Mouse (Mus musculus) forebrain, postnatal 0 days (tissue): ENCODE data around the gene Akap14. TPM values are rescaled to one million over a fixed set of nuclear protein-coding genes. Genes with fewer than 3 reads are reported as not detected.

Experiments
- ATAC-seq: fragments of 200-750 bp; cut with Nextera tagmentation; 2 replicates; pipeline ENCODE4 v1.8.0; 2017; ENCODE audit warnings: mild to moderate bottlenecking, moderate library complexity
- DNase-seq: peaks from one replicate; pipeline ENCODE4 v3.0.0-alpha.2; 2015
- H3K27ac ChIP-seq: fragments of 300-500 bp; sonication (generic); 2 replicates; pipeline ENCODE4 v1.5.1; 2014; ENCODE audit warnings: low read depth, mild to moderate bottlenecking, antibody characterized with exemption, low read length, moderate library complexity, mixed read lengths
- H3K27me3 ChIP-seq: fragments of 300-500 bp; sonication (generic); 2 replicates; pipeline ENCODE4 v1.6.1; 2014; ENCODE audit warnings: mild to moderate bottlenecking, low read length, mixed read lengths; ENCODE audit not compliant: insufficient read depth
- H3K36me3 ChIP-seq: fragments of 300-500 bp; sonication (generic); 2 replicates; pipeline ENCODE4 v1.6.1; 2014; ENCODE audit warnings: mild to moderate bottlenecking, moderate library complexity; ENCODE audit not compliant: insufficient read depth
- H3K4me1 ChIP-seq: fragments of 300-500 bp; sonication (generic); 2 replicates; pipeline ENCODE4 v1.6.1; 2014; ENCODE audit warnings: antibody characterized with exemption; ENCODE audit not compliant: insufficient read depth
- H3K4me2 ChIP-seq: fragments of 300-500 bp; sonication (generic); 2 replicates; pipeline ENCODE4 v1.6.1; 2014; ENCODE audit warnings: low read depth, mild to moderate bottlenecking, moderate library complexity
- H3K4me3 ChIP-seq: fragments of 300-500 bp; sonication (generic); 2 replicates; pipeline ENCODE4 v1.5.1; 2014; ENCODE audit warnings: low read depth, low read length, mixed read lengths
- H3K9ac ChIP-seq: fragments of 300-500 bp; sonication (generic); 2 replicates; pipeline ENCODE4 v1.6.1; 2014; ENCODE audit warnings: mild to moderate bottlenecking
- H3K9me3 ChIP-seq: fragments of 300-500 bp; sonication (generic); 2 replicates; pipeline ENCODE4 v1.6.1; 2016; ENCODE audit warnings: low read length
- CTCF ChIP-seq: sonication (generic); IDR thresholded peaks from 2 replicates; pipeline ENCODE4 v1.5.1; 2016; ENCODE audit warnings: antibody characterized with exemption, control low read depth, low read depth
- WGBS: fragments of 180-500 bp; shearing (Covaris S2); extraction: QIAGEN DNeasy Blood & Tissue Kit; methylation state at CpG from one replicate; pipeline ENCODE4 v1.1.7; 2014; 5-methylcytosine and 5-hydroxymethylcytosine counted together
- polyA plus RNA-seq: library from polyadenylated mRNA; unstranded; fragments of >200 nt; fragmentation: Nextera tagmentation; extraction: Ambion mirVana; gene quantifications from 2 replicates; pipeline ENCODE4 v1.2.1, GENCODE M21; 2015
- total RNA-seq: library from RNA; depleted of rRNA; stranded (reverse); fragments of >200 nt; gene quantifications from 2 replicates; pipeline ENCODE4 v1.2.3, GENCODE M21; 2014; rRNA removed

Gene Akap14
- total and polyA plus RNA-seq, 2 experiments from 2014 or later = 0.48 to 0.58 TPM

- 22% methylated on average over 27 of the region's 27 CpGs for whole genome bisulfite sequencing
- ATAC-seq = peak; percentile 60
- Histone ChIP-seq H3K4me1 (no peaks in the 10 kb centered on the region), H3K4me3 (peak overlapping the region; percentile 51), H3K4me2 (peak overlapping the region; percentile 59), H3K36me3 (no peaks in the 10 kb centered on the region), H3K9ac (peak overlapping the region; percentile 62), H3K9me3 (no peaks in the 10 kb centered on the region), H3K27me3 (no peaks in the 10 kb centered on the region), H3K27ac (peak overlapping the region; percentile 86)
- TF ChIP-seq CTCF = peak; percentile 5; the same call in 1 of the 2 replicates
- DNase-seq = no peak
These were observed 59.0 kb downstream of the Akap14 start for GRCm38 (mm10) chrX:37109526-37110192.

- H3K9ac ChIP-seq = no peak overlapping the region
- H3K4me1 ChIP-seq = no peaks in the 10 kb centered on the region
- DNase-seq (no peak), ATAC-seq (no peak)
- 87% methylated on average over 2 of the region's 2 CpGs for WGBS
- no peaks in the 10 kb centered on the region for H3K36me3 ChIP-seq
- H3K27ac ChIP-seq = no peak overlapping the region
- no peak overlapping the region for H3K4me3 ChIP-seq
- no peaks in the 10 kb centered on the region for H3K9me3 ChIP-seq
- no peaks in the 10 kb centered on the region for H3K27me3 ChIP-seq
- TF ChIP-seq CTCF = peak; percentile 21; the same call in 1 of the 2 replicates
- H3K4me2 ChIP-seq = no peak overlapping the region
These were observed 64.8 kb downstream of the Akap14 start for GRCm38 (mm10) chrX:37103826-37104225.

Other genes with a start within 250 kb of the Akap14 start
- 98.6 and 101 TPM in 2 replicates for gene Sept6, start 177.0 kb downstream of the Akap14 start, total RNA-seq
- 59.1 and 60.8 TPM in 2 replicates for gene Sept6, start 177.0 kb downstream of the Akap14 start, polyA plus RNA-seq
- gene Sowahd, start 120.0 kb downstream of the Akap14 start, total RNA-seq = not detected in 2 replicates
- gene Sowahd, start 120.0 kb downstream of the Akap14 start, polyA plus RNA-seq = 0.12 TPM in 1 of 2 replicates, not detected in the other
- 270 and 540 TPM in 2 replicates for gene Rpl39, start 83.4 kb downstream of the Akap14 start, total RNA-seq
- 360 and 524 TPM in 2 replicates for gene Rpl39, start 83.4 kb downstream of the Akap14 start, polyA plus RNA-seq
- 15.2 and 18.5 TPM in 2 replicates for gene Upf3b, start 58.5 kb downstream of the Akap14 start, total RNA-seq
- 17.8 and 21.1 TPM in 2 replicates for gene Upf3b, start 58.5 kb downstream of the Akap14 start, polyA plus RNA-seq
- gene Nkap, start 42.0 kb downstream of the Akap14 start, total RNA-seq = 25.2 and 30.6 TPM in 2 replicates
- gene Nkap, start 42.0 kb downstream of the Akap14 start, polyA plus RNA-seq = 10.6 and 19.5 TPM in 2 replicates
- gene Ndufa1, start 22.3 kb upstream of the Akap14 start, total RNA-seq = 189 and 244 TPM in 2 replicates
- 644 and 741 TPM in 2 replicates for gene Ndufa1, start 22.3 kb upstream of the Akap14 start, polyA plus RNA-seq
- gene Rnf113a1, start 22.4 kb upstream of the Akap14 start, total RNA-seq = 4.2 and 7.8 TPM in 2 replicates
- 22.9 and 24.0 TPM in 2 replicates for gene Rnf113a1, start 22.4 kb upstream of the Akap14 start, polyA plus RNA-seq
- not detected in 2 replicates for gene Gm9, start 42.2 kb upstream of the Akap14 start, total RNA-seq
- not detected in 2 replicates for gene Gm9, start 42.2 kb upstream of the Akap14 start, polyA plus RNA-seq
- not detected in 2 replicates for gene Rhox1, start 53.4 kb upstream of the Akap14 start, total RNA-seq
- not detected in 2 replicates for gene Rhox1, start 53.4 kb upstream of the Akap14 start, polyA plus RNA-seq
- not detected in 2 replicates for gene Rhox2a, start 76.1 kb upstream of the Akap14 start, total RNA-seq
- not detected in 2 replicates for gene Rhox2a, start 76.1 kb upstream of the Akap14 start, polyA plus RNA-seq
- gene Rhox3a, start 81.1 kb upstream of the Akap14 start, total RNA-seq = not detected in 2 replicates
- not detected in 2 replicates for gene Rhox3a, start 81.1 kb upstream of the Akap14 start, polyA plus RNA-seq
- not detected in 2 replicates for gene Rhox4a, start 96.5 kb upstream of the Akap14 start, total RNA-seq
- gene Rhox4a, start 96.5 kb upstream of the Akap14 start, polyA plus RNA-seq = not detected in 2 replicates
- gene Rhox3a2, start 211.2 kb upstream of the Akap14 start, total RNA-seq = not detected in 2 replicates
- not detected in 2 replicates for gene Rhox3a2, start 211.2 kb upstream of the Akap14 start, polyA plus RNA-seq
- not detected in 2 replicates for gene Rhox4a2, start 222.0 kb upstream of the Akap14 start, total RNA-seq
- not detected in 2 replicates for gene Rhox4a2, start 222.0 kb upstream of the Akap14 start, polyA plus RNA-seq
- not detected in 2 replicates for gene Rhox2b, start 243.2 kb upstream of the Akap14 start, total RNA-seq
- not detected in 2 replicates for gene Rhox2b, start 243.2 kb upstream of the Akap14 start, polyA plus RNA-seq